ENCODE assay signal across 8 mouse cellular contexts in genomic region chr10:41450137-41450670, GRCm38 (mm10). TPM values are rescaled to one million over a fixed set of nuclear protein-coding genes. Genes with fewer than 3 reads are reported as not detected.
DNase-seq lines count a peak whose midpoint lies in the region; ATAC-seq lines count a peak whose summit lies in the region.

Gene Zbtb24, plus strand, starts transcription at chr10:41450383.

- no peaks in the 10 kb centered on the region for H3K9me3 ChIP-seq in heart, embryonic 13.5 days
- H3K9me3 ChIP-seq in liver, embryonic 12.5 days (replicated peaks), result no peaks in the 10 kb centered on the region
- no peaks in the 10 kb centered on the region for H3K9me3 ChIP-seq in stomach, embryonic 15.5 days

- peak; percentile 94 for ATAC-seq in heart, embryonic 13.5 days (ENCODE audit: extremely low read depth, insufficient number of reproducible peaks, low FRiP score, low TSS enrichment)
- peak; percentile 96 for ATAC-seq in liver, embryonic 12.5 days
- ATAC-seq in stomach, embryonic 15.5 days (ENCODE audit: insufficient read depth, low FRiP score, low read depth), result peak; percentile 94

- H3K4me3 ChIP-seq in brown adipose tissue, adult 24 weeks (ENCODE audit: insufficient read depth, low read depth, low read length), result peak within 1 kb of the TSS; percentile 89
- peak within 1 kb of the TSS; percentile 95 for H3K4me3 ChIP-seq in heart, embryonic 13.5 days
- H3K4me3 ChIP-seq in liver, embryonic 12.5 days, result peak within 1 kb of the TSS; percentile 72
- H3K4me3 ChIP-seq in stomach, embryonic 15.5 days (replicated peaks), result peak within 1 kb of the TSS; percentile 76

- peaks cover 37% of the 10 kb centered on the region for H3K36me3 ChIP-seq in heart, embryonic 13.5 days
- peaks cover 24% of the 10 kb centered on the region for H3K36me3 ChIP-seq in liver, embryonic 12.5 days
- 0 out of 2 replicates have a peak, but pooled peaks cover 9% of the 10 kb centered on the region for H3K36me3 ChIP-seq in stomach, embryonic 15.5 days

- H3K4me1 ChIP-seq in brown adipose tissue, adult 24 weeks (ENCODE audit: control insufficient read depth, insufficient read depth, insufficient read length, low read length), result peaks cover 9% of the 10 kb centered on the region; the same call in 1 of the 2 replicates
- peaks cover 34% of the 10 kb centered on the region for H3K4me1 ChIP-seq in heart, embryonic 13.5 days
- peaks cover 41% of the 10 kb centered on the region for H3K4me1 ChIP-seq in liver, embryonic 12.5 days
- H3K4me1 ChIP-seq in stomach, embryonic 15.5 days, result peaks cover 5% of the 10 kb centered on the region; the same call in 1 of the 2 replicates

- peak within 1 kb of the TSS; percentile 86 for H3K4me2 ChIP-seq in heart, embryonic 13.5 days
- H3K4me2 ChIP-seq in liver, embryonic 12.5 days, result peak within 1 kb of the TSS; percentile 86
- H3K4me2 ChIP-seq in stomach, embryonic 15.5 days, result peak within 1 kb of the TSS; percentile 72

- peak; percentile 98 for DNase-seq in CD4-positive, CD25-positive, alpha-beta regulatory T cell, adult 2 months (ENCODE audit: low read depth, low spot score)
- DNase-seq in fat pad, adult 2 months (ENCODE audit: extremely low read depth, low read depth, low spot score), result peak; percentile 46
- DNase-seq in kidney, postnatal 10 days, result peak; percentile 97
- DNase-seq in natural killer cell, adult 2 months (ENCODE audit: low spot score in 2 of 2), result peak; percentile 96 to 97

- peak within 1 kb of the TSS; percentile 96 for H3K9ac ChIP-seq in heart, embryonic 13.5 days
- H3K9ac ChIP-seq in liver, embryonic 12.5 days, result peak within 1 kb of the TSS; percentile 79
- peak within 1 kb of the TSS; percentile 73; the same call in 1 of the 2 replicates for H3K9ac ChIP-seq in stomach, embryonic 15.5 days

- H3K27me3 ChIP-seq in heart, embryonic 13.5 days (replicated peaks), result 0 out of 2 replicates have a peak, but pooled peaks cover 6% of the 10 kb centered on the region
- no peaks in the 10 kb centered on the region for H3K27me3 ChIP-seq in liver, embryonic 12.5 days (replicated peaks)
- no peaks in the 10 kb centered on the region for H3K27me3 ChIP-seq in stomach, embryonic 15.5 days (replicated peaks)

- peak within 1 kb of the TSS; percentile 74 for H3K27ac ChIP-seq in brown adipose tissue, adult 24 weeks (replicated peaks; ENCODE audit: low read depth, low read length)
- peak within 1 kb of the TSS; percentile 80 for H3K27ac ChIP-seq in heart, embryonic 13.5 days (replicated peaks)
- H3K27ac ChIP-seq in liver, embryonic 12.5 days, result peak within 1 kb of the TSS; percentile 81
- H3K27ac ChIP-seq in stomach, embryonic 15.5 days, result peak within 1 kb of the TSS; percentile 70; the same call in 1 of the 2 replicates

- under 1% methylated on average over 49 of the region's 49 CpGs for WGBS in heart, embryonic 13.5 days
- under 1% methylated on average over 48 of the region's 49 CpGs for WGBS in liver, embryonic 12.5 days (ENCODE audit: insufficient replicate concordance)
- WGBS in stomach, embryonic 15.5 days, result under 1% methylated on average over 49 of the region's 49 CpGs

RNA-seq across cellular contexts. Expression of gene Zbtb24, which starts in this region (rescaled TPM):
- 4.7 and 6.0 TPM in 2 replicates for polyA plus RNA-seq in brown adipose tissue, adult 24 weeks (2012; ENCODE audit: insufficient read depth, insufficient read length, missing spikeins)
- polyA plus RNA-seq in heart, embryonic 13.5 days (2015; fragmentation: Nextera tagmentation; extraction: Ambion mirVana), result 11.2 and 11.3 TPM in 2 replicates
- 7.3 and 8.5 TPM in 2 replicates for polyA plus RNA-seq in liver, embryonic 12.5 days (2016; fragmentation: Nextera tagmentation; extraction: Ambion mirVana)
- polyA plus RNA-seq in stomach, embryonic 15.5 days (2015; fragmentation: Nextera tagmentation; extraction: Ambion mirVana), result 15.0 and 17.3 TPM in 2 replicates

Comparison
In these comparisons a context has a peak if more than half of its experiments do, and no peak if none do; other contexts are left out.
1. Peak in every context shown above with its lines: DNase-seq, ATAC-seq, H3K4me3 ChIP-seq and H3K27ac ChIP-seq.
2. DNase-seq: peak in every context shown above with its lines; median percentile 98 in CD4-positive, CD25-positive, alpha-beta regulatory T cell, adult 2 months; 97 in kidney, postnatal 10 days; 96 in natural killer cell, adult 2 months; 46 in fat pad, adult 2 months.